Mouse (Mus musculus): ENCODE measurements around the gene Amt.
"Not testable (repeated sequence)": the region's sequence is repeated elsewhere in the genome, so short reads cannot be mapped to it uniquely, and the experiment has no call there.

Gene Amt

DNA sequence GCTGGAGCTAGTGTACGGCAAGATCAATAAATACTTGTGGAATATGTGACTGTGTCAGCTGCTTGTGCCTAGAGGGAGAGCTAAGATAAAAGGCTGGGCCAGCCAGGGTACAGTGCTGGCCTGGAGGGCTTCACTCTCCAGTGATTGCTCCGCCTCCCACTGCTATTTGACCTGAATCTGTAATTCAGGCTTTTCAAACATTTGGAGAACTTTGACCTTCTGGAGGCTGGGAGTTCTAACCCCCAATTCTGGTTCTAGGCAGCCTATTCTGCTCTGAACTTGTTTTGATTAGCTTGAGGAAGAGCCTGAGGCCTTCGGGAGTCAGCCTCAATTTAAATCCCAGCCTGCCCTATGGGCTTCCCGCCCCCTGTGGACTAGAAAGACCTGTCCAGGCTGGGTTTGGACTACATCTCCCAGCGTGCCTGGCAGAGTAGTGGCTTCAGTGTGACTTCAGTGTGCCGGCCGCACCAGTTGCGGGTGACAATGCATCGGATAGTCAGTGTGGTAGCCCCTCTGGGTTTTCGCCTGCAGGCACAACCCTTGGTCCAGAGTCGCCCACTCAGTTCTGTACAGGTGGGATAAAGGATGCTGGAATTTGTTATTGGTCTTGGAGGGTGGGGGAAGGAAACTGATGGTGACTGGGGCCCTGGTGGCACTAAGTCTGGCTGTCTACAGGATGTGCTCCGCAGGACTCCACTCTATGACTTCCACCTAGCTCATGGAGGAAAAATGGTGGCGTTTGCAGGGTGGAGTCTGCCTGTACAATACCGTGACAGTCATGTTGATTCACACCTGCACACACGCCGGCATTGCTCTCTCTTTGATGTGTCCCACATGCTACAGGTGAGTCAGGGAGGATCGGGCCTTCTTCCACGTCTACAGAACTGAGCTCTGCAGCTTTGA, at the start of gene Amt:
Amt (plus strand) TSS at position 401 of the 903 bp plus-strand sequence.
- no peak for DNase-seq (ENCODE audit: low read depth, low spot score)

- DNase-seq (ENCODE audit: low read depth, low spot score), result no peak
These were observed 47.7 kb upstream of the Amt start for GRCm38 (mm10) chr9:108248957-108249356.

- DNase-seq (ENCODE audit: low read depth, low spot score), result no peak
These were observed 44.8 kb upstream of the Amt start for GRCm38 (mm10) chr9:108251877-108252276.

DNA sequence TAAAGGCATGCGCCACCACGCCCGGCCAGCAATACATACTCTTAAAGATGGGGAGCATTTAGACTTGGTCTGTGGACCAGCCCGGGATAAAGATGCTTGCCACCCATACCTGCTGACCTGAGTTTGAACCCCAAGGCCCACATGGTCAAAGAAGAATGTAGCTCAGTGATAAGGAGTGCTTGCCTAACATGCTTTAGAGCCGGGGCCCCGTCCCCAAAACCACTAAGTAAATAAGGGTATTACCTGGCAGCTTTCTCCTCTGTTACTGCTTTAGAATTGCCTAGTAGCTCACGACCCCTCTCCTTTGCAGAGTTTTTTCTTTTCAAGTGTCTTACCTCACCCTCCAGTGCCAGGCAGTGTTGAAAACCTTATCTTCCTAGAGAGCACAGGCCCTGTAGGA, 43.9 kb upstream of the Amt start:
- DNase-seq (ENCODE audit: low read depth, low spot score), result no peak

DNA sequence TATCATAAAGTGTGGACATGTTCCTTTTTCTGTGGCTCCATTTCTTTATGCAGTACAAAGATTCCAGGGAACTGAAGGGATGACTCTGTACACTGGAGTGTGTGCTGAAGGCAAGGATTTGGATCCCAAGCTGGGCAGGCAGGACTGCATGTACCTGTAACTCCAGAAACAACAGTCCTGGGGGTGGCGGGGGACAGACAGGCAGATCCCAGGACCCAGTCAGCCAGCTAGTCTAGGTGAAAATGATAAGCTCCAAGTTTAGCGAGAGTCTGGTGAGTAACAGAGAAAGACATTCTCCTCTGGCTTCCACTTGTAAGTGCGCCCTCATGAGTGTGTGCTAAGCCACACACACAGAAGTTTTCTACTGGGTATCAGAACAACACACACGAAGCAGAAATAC, 36.1 kb upstream of the Amt start:
- no peak for DNase-seq (ENCODE audit: low read depth, low spot score)

- DNase-seq (ENCODE audit: low read depth, low spot score), result no peak
These were observed 34.8 kb upstream of the Amt start for GRCm38 (mm10) chr9:108261865-108262264.

- no peak for DNase-seq (ENCODE audit: low read depth, low spot score)
These were observed 34.1 kb upstream of the Amt start for GRCm38 (mm10) chr9:108262494-108263049.

- DNase-seq (ENCODE audit: low read depth, low spot score), result peak; percentile 6
These were observed 33.4 kb upstream of the Amt start for GRCm38 (mm10) chr9:108263131-108263681.

- DNase-seq (ENCODE audit: low read depth, low spot score), result peak; percentile 92
These were observed 32.9 kb upstream of the Amt start, which contains the start of gene Dag1 for GRCm38 (mm10) chr9:108263690-108264190. Gene Dag1, minus strand, starts transcription at chr9:108263958.

- no peak for DNase-seq (ENCODE audit: low read depth, low spot score)
These were observed 32.3 kb upstream of the Amt start for GRCm38 (mm10) chr9:108264191-108264921.

GRCm38 (mm10) chr9:108266261-108266935, 30.3 kb upstream of the Amt start:
- no peak for DNase-seq (ENCODE audit: low read depth, low spot score)

GRCm38 (mm10) chr9:108267691-108268090, 29.0 kb upstream of the Amt start:
- no peak for DNase-seq (ENCODE audit: low read depth, low spot score)

DNA sequence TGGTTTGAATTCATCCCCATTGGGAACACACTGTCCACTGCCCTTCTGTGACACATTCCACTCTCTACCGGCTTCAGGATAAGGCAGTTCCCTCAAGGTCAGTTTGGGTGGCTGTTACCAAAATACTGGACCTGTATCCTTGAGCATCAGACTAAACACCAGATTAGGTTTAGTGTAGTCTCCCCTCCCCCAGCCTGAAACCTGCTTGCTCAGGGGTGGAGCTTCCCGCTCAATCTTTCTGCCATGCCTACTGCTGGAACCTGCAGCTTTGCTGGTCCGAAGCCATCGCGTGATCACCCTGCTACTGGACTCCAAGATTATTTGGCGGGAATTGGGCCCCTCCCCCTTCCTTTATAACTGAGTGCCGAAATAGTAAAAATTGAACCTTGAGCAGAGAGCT, 28.0 kb upstream of the Amt start:
- DNase-seq (ENCODE audit: low read depth, low spot score), result not testable (repeated sequence)

DNA sequence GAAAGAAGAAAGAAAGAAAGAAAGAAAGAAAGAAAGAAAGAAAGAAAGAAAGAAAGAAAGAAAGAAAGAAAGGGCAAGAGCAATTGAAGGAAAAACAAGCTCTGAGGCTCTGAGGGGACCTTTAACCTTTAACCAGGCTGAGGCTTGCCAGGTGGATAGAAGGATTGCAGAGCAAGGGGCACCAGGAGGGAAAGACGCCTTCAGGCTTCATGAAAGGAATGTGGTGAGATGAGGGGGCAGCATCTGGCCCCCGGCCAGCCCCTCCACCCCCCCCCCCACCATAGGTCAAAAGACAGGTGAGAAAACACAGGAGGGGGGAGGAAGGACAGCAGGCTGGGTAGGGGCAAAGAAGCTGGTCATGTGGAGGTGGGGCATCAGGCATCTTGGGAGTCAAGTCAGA, 24.7 kb upstream of the Amt start:
- no peak for DNase-seq (ENCODE audit: low read depth, low spot score)

GRCm38 (mm10) chr9:108272691-108273090, 24.0 kb upstream of the Amt start:
- no peak for DNase-seq (ENCODE audit: low read depth, low spot score)

DNA sequence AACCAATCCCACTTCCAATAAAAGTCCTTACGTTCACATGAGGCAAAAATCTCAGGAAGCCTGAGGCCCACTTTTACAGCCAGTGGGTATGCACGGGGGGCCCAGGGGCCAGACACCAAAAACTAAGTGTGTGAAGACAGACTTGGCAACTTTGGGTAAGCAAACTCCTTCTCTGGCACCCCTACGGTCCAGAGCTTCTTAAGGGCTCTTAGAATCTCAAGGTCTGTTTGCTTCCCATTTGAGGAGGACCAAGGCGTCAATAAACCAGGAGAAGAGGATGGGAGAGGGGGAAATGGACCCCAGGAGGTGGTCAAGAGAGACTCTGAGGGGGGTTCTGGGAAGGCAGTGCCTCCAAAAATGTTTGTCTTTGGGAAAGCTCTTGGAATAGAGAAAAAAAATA, 23.2 kb upstream of the Amt start:
- DNase-seq (ENCODE audit: low read depth, low spot score), result no peak

- no peak for DNase-seq (ENCODE audit: low read depth, low spot score)
These were observed 21.9 kb upstream of the Amt start for GRCm38 (mm10) chr9:108274476-108275330.

DNA sequence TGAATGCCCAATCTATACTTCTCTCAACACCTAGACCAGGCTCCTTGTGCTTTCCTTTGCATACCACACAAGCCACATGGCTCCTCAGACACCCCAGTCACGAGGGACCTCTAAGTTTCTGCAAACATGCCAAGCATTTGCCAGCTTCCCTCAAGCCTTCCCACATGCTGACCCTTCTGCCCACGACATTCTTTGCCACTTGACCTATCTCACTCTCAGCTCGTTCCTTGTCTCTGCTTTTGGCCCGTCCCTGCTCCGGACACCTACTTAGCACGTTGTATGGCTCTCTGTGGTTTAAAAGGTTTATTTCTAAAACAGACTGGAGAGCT, 21.4 kb upstream of the Amt start:
- no peak for DNase-seq (ENCODE audit: low read depth, low spot score)

- DNase-seq (ENCODE audit: low read depth, low spot score), result no peak
These were observed 17.8 kb upstream of the Amt start for GRCm38 (mm10) chr9:108278697-108279450.
